ENCODE assay signal across 24 mouse cellular contexts in the genomic region with DNA sequence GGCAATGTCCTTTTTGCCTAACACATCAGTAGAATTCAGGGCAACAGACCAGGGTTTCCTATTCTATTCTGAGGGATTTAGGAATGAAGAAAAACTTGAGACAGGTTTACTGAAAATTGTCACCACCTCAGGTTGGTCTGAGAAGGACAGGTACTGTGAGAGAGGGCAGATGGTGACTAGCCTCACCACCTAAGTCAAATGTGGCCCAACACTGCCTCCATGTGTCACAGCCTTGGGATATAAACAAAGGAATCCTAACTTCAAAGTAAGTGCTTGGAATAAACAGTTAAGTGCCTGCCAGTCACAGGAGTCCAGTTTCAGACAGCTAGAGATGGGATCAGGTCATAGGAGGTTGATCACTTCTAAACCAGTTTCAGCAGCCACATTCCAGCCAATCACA.
DNase-seq lines count a peak whose midpoint lies in the region; ATAC-seq and TF ChIP-seq lines count a peak whose summit lies in the region.
"Had no signal": no experiment of that assay in that cellular context is flagged by ENCODE, and none has a peak within 500 bp of the region (broad histone marks: within the 10 kb centered on the region; RNA-seq: fewer than 3 reads in every experiment).

No protein-coding gene starts in this region.

- H3K9ac ChIP-seq in intestine, postnatal 0 days (ENCODE audit: low read depth, low read length): no peak overlapping the region
- no peak overlapping the region for H3K9ac ChIP-seq in intestine, embryonic 16.5 days (ENCODE audit: low read depth, low read length)
- H3K9ac ChIP-seq: forebrain, embryonic 13.5 days; hindbrain, embryonic 14.5 days; limb, embryonic 12.5 days; liver, embryonic 15.5 days; lung, embryonic 14.5 days; midbrain, embryonic 15.5 days; neural tube, embryonic 12.5 days had no signal

- H3K4me1 ChIP-seq in intestine, postnatal 0 days (replicated peaks; ENCODE audit: control insufficient read depth, insufficient read depth, low read length): no peaks in the 10 kb centered on the region
- no peaks in the 10 kb centered on the region for H3K4me1 ChIP-seq in intestine, embryonic 16.5 days (ENCODE audit: control insufficient read depth, insufficient read depth, low read length)
- H3K4me1 ChIP-seq: forebrain, embryonic 13.5 days; limb, embryonic 12.5 days; liver, embryonic 15.5 days; midbrain, embryonic 15.5 days; neural tube, embryonic 12.5 days had no signal

- peak; percentile 25 for DNase-seq in embryo, embryonic 10 days (ENCODE audit: low spot score)
- DNase-seq in embryo, embryonic 11 days: no peak
- DNase-seq in left cerebral cortex, postnatal 4 days: peak; percentile 9
- no peak for DNase-seq in left cerebral cortex, postnatal 25 days (ENCODE audit: low spot score in 2 of 2)
- no peak for DNase-seq in right cerebral cortex, adult 18-20 months
- DNase-seq: adrenal gland, adult 8-10 months; B cell, adult 2 months; gastrocnemius, postnatal 10 days; kidney, postnatal 10 days; layer of hippocampus, adult 9-11 months; lung, embryonic 14.5 days; lung, postnatal 14 days; right cerebral cortex, postnatal 4 days; thymus, adult 2 months; thymus, postnatal 36 days had no signal

- H3K36me3 ChIP-seq in intestine, postnatal 0 days (ENCODE audit: control insufficient read depth, insufficient read depth): no peaks in the 10 kb centered on the region
- H3K36me3 ChIP-seq in intestine, embryonic 16.5 days (ENCODE audit: control insufficient read depth, insufficient read depth, low read length): no peaks in the 10 kb centered on the region
- H3K36me3 ChIP-seq: limb, embryonic 12.5 days; liver, embryonic 15.5 days; midbrain, embryonic 15.5 days; neural tube, embryonic 12.5 days had no signal

- no peak overlapping the region for H3K4me3 ChIP-seq in intestine, postnatal 0 days (ENCODE audit: low read depth, low read length)
- H3K4me3 ChIP-seq in intestine, embryonic 16.5 days (ENCODE audit: low read length): no peak overlapping the region
- H3K4me3 ChIP-seq: forebrain, embryonic 13.5 days; limb, embryonic 12.5 days; liver, embryonic 15.5 days; midbrain, embryonic 15.5 days; neural tube, embryonic 12.5 days had no signal

- H3K27ac ChIP-seq in intestine, postnatal 0 days (ENCODE audit: low read depth, low read length): no peak overlapping the region
- no peak overlapping the region for H3K27ac ChIP-seq in intestine, embryonic 16.5 days (ENCODE audit: low read length)
- H3K27ac ChIP-seq: forebrain, embryonic 13.5 days; hindbrain, embryonic 14.5 days; limb, embryonic 12.5 days; liver, embryonic 15.5 days; midbrain, embryonic 15.5 days; neural tube, embryonic 12.5 days had no signal

- no peak overlapping the region for H3K4me2 ChIP-seq in intestine, postnatal 0 days (replicated peaks; ENCODE audit: low read depth)
- no peak overlapping the region for H3K4me2 ChIP-seq in intestine, embryonic 16.5 days (ENCODE audit: low read depth, low read length)
- H3K4me2 ChIP-seq: forebrain, embryonic 13.5 days; hindbrain, embryonic 14.5 days; limb, embryonic 12.5 days; liver, embryonic 15.5 days; lung, embryonic 14.5 days; midbrain, embryonic 15.5 days; neural tube, embryonic 12.5 days had no signal

- H3K9me3 ChIP-seq in intestine, postnatal 0 days (ENCODE audit: control insufficient read depth): no peaks in the 10 kb centered on the region
- no peaks in the 10 kb centered on the region for H3K9me3 ChIP-seq in intestine, embryonic 16.5 days (ENCODE audit: control insufficient read depth, low read length)
- H3K9me3 ChIP-seq: forebrain, embryonic 13.5 days; limb, embryonic 12.5 days; liver, embryonic 15.5 days; midbrain, embryonic 15.5 days; neural tube, embryonic 12.5 days had no signal

- ATAC-seq in intestine, postnatal 0 days: no peak
- no peak for ATAC-seq in intestine, embryonic 16.5 days
- ATAC-seq: forebrain, embryonic 13.5 days; inflammation-experienced regulatory T-cells, adult 6 months; midbrain, embryonic 15.5 days had no signal

- intact Hi-C loops in left cerebral cortex, postnatal 4 days (cut with DNase I): no loop called here
- intact Hi-C loops in left cerebral cortex, postnatal 25 days (cut with DNase I): no loop called here

- H3K27me3 ChIP-seq in intestine, postnatal 0 days (replicated peaks; ENCODE audit: control insufficient read depth, insufficient read depth, low read length): no peaks in the 10 kb centered on the region
- H3K27me3 ChIP-seq in intestine, embryonic 16.5 days (replicated peaks; ENCODE audit: control insufficient read depth, insufficient read depth, low read length): no peaks in the 10 kb centered on the region
- H3K27me3 ChIP-seq: forebrain, embryonic 13.5 days; limb, embryonic 12.5 days; liver, embryonic 15.5 days; midbrain, embryonic 15.5 days; neural tube, embryonic 12.5 days had no signal

- TF ChIP-seq CTCF in intestine, postnatal 0 days (IDR thresholded peaks at IDR 0.05; ENCODE audit: low read depth): peak; percentile 18; the same call in 1 of the 2 replicates

Comparison
In these comparisons a context has a peak if more than half of its experiments do, and no peak if none do; other contexts are left out.
1. DNase-seq: peak in embryo, embryonic 10 days (single experiment) and left cerebral cortex, postnatal 4 days (single experiment); none in embryo, embryonic 11 days (single experiment), left cerebral cortex, postnatal 25 days (0 of 2) and right cerebral cortex, adult 18-20 months (single experiment).